Mouse (Mus musculus): Measurements from ENCODE around the gene Olfr1160. TPM values are rescaled to one million over a fixed set of nuclear protein-coding genes. Genes with fewer than 3 reads are reported as not detected.
"Not testable (repeated sequence)": the region's sequence is repeated elsewhere in the genome, so short reads cannot be mapped to it uniquely, and the experiment has no call there.

The Olfr1160 gene
- polyA plus RNA-seq (2015; fragmentation: Nextera tagmentation; extraction: Ambion mirVana), result not detected in 2 replicates

DNA sequence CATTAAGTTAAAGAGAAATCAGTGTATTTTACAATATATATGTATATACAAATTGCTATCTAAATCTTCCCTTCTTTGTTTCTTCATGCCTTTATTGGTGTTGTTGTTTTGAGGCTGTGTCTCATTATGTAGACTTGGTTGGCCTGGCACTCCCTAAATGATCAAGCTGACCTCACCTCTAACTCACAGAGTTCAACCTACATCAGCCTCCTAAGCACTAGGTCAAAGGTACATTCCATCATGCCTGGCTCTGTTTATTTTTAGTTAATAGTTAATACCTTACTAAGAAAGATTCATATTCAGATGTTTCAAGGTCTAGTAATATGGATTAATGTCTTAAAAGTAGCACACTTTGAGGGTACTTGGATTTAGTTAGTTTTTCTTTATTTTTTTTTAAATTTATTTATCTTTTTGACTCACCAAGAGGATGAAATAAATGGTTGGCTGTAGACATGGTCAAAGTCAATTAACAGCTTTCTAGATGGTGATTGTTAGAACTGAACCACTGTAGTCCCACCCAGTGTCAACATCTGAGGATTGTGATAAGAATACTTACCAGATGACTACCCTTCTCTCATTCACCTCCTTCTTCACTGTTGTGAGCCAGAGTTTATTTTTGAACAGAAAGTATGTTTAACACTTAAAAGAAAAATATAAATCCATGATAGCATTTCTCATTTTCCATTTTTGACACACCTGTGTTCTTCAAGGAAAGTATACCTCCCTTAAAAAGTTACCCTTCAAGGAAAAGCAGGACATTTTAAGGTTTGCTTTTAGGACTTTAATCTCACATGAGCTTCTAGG is at the start of gene Olfr1160:
Gene Olfr1160 (minus strand): TSS at position 754 of the 804 bp plus-strand sequence.
- Histone ChIP-seq H3K4me2 (replicated peaks; ENCODE audit: low read depth, low read length) (no peak within 1 kb of the TSS), H3K27me3 (replicated peaks; ENCODE audit: insufficient read depth, low read length) (no peaks in the 10 kb centered on the region), H3K36me3 (ENCODE audit: insufficient read depth, low read length) (no peaks in the 10 kb centered on the region), H3K4me1 (ENCODE audit: insufficient read depth, low read depth, low read length) (no peaks in the 10 kb centered on the region), H3K9me3 (ENCODE audit: low read length) (no peaks in the 10 kb centered on the region), H3K27ac (ENCODE audit: low read length) (no peak within 1 kb of the TSS), H3K4me3 (ENCODE audit: low read depth, low read length) (no peak within 1 kb of the TSS), H3K9ac (replicated peaks; ENCODE audit: low read depth) (no peak within 1 kb of the TSS)
- TF ChIP-seq CTCF (IDR thresholded peaks at IDR 0.05) (no peak), EP300 (IDR thresholded peaks at IDR 0.05) (no peak)
- ATAC-seq (no peak), DNase-seq (ENCODE audit: low spot score) (no peak)

DNA sequence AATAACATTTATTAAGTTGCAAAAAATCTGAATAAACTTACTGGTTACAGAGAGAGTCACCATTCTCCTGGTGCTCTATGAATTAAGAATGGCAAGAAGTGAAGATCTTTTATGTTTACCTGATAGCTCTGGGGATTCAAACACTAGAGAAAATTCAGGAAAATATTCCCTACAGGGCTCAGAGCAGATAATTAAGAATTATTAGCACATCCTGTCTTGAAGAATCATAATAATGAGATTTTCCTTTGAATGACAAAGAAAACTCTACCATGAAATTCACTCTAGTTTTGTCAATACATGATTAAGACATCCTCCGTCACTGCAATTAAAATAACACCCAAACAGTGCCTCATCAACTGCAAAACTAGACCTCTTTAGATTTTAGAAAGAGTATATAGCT is 43.0 kb upstream of the Olfr1160 start, which contains the start of gene Olfr1162:
Gene Olfr1162 (minus strand): TSS at position 101 of the 400 bp plus-strand sequence.
- DNase-seq (ENCODE audit: low spot score), result no peak
- no peak within 1 kb of the TSS for H3K27ac ChIP-seq (ENCODE audit: low read length)
- no peak for ATAC-seq
- no peak within 1 kb of the TSS for H3K4me2 ChIP-seq (replicated peaks; ENCODE audit: low read depth, low read length)
- no peak within 1 kb of the TSS for H3K4me3 ChIP-seq (ENCODE audit: low read depth, low read length)
- H3K4me1 ChIP-seq (ENCODE audit: insufficient read depth, low read depth, low read length), result no peaks in the 10 kb centered on the region
- no peaks in the 10 kb centered on the region for H3K36me3 ChIP-seq (ENCODE audit: insufficient read depth, low read length)
- no peaks in the 10 kb centered on the region for H3K9me3 ChIP-seq (ENCODE audit: low read length)
- WGBS, result 72% methylated on average over 1 of the region's 1 CpGs
- H3K27me3 ChIP-seq (replicated peaks; ENCODE audit: insufficient read depth, low read length), result no peaks in the 10 kb centered on the region
- TF ChIP-seq EP300 (IDR thresholded peaks at IDR 0.05), result no peak
- TF ChIP-seq CTCF (IDR thresholded peaks at IDR 0.05), result no peak
- H3K9ac ChIP-seq (replicated peaks; ENCODE audit: low read depth), result no peak within 1 kb of the TSS

DNA sequence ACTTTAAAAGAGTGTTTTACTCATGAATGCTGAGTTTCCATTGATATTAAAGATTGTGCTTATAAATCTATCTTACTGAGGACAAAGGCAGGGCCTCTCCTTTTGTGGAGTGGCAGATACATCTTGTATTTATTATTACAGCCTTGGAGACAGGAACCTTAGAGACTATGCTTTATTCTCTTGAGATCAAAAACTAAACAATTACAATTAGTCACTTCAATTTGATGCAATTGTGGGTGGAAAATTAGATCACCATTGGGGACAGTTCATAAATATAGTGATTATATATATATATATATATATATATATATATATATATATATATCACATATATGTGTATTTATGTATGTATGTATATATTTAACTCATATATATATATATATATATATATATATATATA is 29.5 kb upstream of the Olfr1160 start, which contains the start of gene Olfr73:
Gene Olfr73 (minus strand): TSS at position 101 of the 400 bp plus-strand sequence.
- Histone ChIP-seq H3K27ac (ENCODE audit: low read length) (no peak within 1 kb of the TSS), H3K4me3 (ENCODE audit: low read depth, low read length) (no peak within 1 kb of the TSS), H3K9me3 (ENCODE audit: low read length) (no peaks in the 10 kb centered on the region), H3K9ac (replicated peaks; ENCODE audit: low read depth) (no peak within 1 kb of the TSS), H3K4me2 (replicated peaks; ENCODE audit: low read depth, low read length) (no peak within 1 kb of the TSS), H3K36me3 (ENCODE audit: insufficient read depth, low read length) (no peaks in the 10 kb centered on the region), H3K27me3 (replicated peaks; ENCODE audit: insufficient read depth, low read length) (no peaks in the 10 kb centered on the region), H3K4me1 (ENCODE audit: insufficient read depth, low read depth, low read length) (no peaks in the 10 kb centered on the region)
- DNase-seq (ENCODE audit: low spot score) (no peak), ATAC-seq (no peak)
- no peak for TF ChIP-seq CTCF (IDR thresholded peaks at IDR 0.05)
- no peak for TF ChIP-seq EP300 (IDR thresholded peaks at IDR 0.05)

DNA sequence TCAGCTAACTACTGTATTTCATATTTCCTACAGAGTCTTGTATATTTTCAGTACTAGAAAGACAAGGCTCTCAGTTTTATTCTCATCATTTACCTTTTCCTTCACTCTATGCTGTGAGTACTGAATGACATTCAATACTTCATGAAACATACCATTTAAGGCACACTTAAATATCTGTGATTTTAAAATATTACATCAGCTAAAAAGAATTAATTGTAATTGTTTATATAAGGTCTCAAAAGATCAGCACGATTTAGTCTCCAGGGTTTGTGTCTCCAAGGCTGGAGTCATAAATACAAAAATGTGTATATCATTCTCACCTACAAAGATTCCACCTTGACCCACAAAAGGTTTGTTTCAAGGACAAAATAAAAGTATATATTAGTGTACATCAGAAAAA is 14.4 kb upstream of the Olfr1160 start, which contains the start of gene Olfr1161:
Gene Olfr1161 (plus strand): TSS at position 301 of the 400 bp plus-strand sequence.
- not testable (repeated sequence) for H3K27ac ChIP-seq (ENCODE audit: low read length); H3K4me2 ChIP-seq (replicated peaks; ENCODE audit: low read depth, low read length); H3K27me3 ChIP-seq (replicated peaks; ENCODE audit: insufficient read depth, low read length); H3K9me3 ChIP-seq (ENCODE audit: low read length); H3K4me3 ChIP-seq (ENCODE audit: low read depth, low read length); ATAC-seq; DNase-seq (ENCODE audit: low spot score); H3K4me1 ChIP-seq (ENCODE audit: insufficient read depth, low read depth, low read length); H3K36me3 ChIP-seq (ENCODE audit: insufficient read depth, low read length); H3K9ac ChIP-seq (replicated peaks; ENCODE audit: low read depth)
- 65% methylated on average over 1 of the region's 1 CpGs for WGBS

DNA sequence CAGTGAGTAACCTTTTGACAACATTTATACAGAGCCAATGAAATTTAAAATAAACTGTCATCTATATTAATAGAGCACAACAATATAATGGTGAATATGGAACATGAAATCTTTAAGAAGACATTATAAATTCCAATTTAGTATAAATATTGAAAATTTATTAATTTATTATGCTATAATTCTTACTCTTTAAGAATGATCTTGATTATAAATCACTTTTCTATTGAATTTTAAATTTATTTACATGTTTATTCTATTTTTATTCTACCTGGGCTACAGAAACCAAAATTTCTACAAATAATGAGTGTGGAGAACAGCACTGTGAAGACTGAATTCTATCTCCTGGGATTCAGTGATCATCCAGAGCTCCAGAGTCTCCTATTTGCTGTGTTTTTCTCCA is 18.3 kb downstream of the Olfr1160 start, which contains the start of gene Olfr1158:
Gene Olfr1158 (plus strand): TSS at position 301 of the 400 bp plus-strand sequence.
- no peak within 1 kb of the TSS for H3K4me2 ChIP-seq (replicated peaks; ENCODE audit: low read depth, low read length)
- no peak within 1 kb of the TSS for H3K4me3 ChIP-seq (ENCODE audit: low read depth, low read length)
- H3K36me3 ChIP-seq (ENCODE audit: insufficient read depth, low read length), result no peaks in the 10 kb centered on the region
- no peaks in the 10 kb centered on the region for H3K4me1 ChIP-seq (ENCODE audit: insufficient read depth, low read depth, low read length)
- no peaks in the 10 kb centered on the region for H3K9me3 ChIP-seq (ENCODE audit: low read length)
- DNase-seq (ENCODE audit: low spot score) (no peak), ATAC-seq (no peak)
- H3K9ac ChIP-seq (replicated peaks; ENCODE audit: low read depth), result no peak within 1 kb of the TSS
- no peak within 1 kb of the TSS for H3K27ac ChIP-seq (ENCODE audit: low read length)
- no peaks in the 10 kb centered on the region for H3K27me3 ChIP-seq (replicated peaks; ENCODE audit: insufficient read depth, low read length)
- TF ChIP-seq EP300 (IDR thresholded peaks at IDR 0.05) (no peak), CTCF (IDR thresholded peaks at IDR 0.05) (no peak)

DNA sequence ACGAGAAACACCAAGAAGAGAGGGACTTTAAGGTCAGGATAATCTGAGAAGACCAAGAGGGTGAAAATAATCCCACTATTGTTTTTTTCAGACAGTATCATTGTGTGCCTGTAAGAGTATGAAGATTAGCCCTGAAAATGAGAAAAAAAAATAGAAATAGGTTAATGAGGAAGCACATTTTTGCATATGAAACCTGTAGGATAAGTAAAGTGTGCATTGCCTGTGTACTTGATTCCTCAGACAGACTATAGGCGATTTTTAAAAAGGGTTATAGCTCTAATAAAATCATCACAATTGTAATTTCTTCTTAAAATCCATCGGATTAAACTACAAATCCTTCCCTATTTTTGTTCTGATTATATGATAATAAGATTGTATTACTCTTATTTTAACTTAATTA is 33.5 kb downstream of the Olfr1160 start, which contains the start of gene Olfr74:
Gene Olfr74 (minus strand): TSS at position 101 of the 400 bp plus-strand sequence.
- no peak for ATAC-seq

More for the DNA sequence above, 33.5 kb downstream of the Olfr1160 start, which contains the start of gene Olfr74:
- H3K27me3 ChIP-seq (replicated peaks; ENCODE audit: insufficient read depth, low read length), result no peaks in the 10 kb centered on the region
- no peak for TF ChIP-seq CTCF (IDR thresholded peaks at IDR 0.05)
- TF ChIP-seq EP300 (IDR thresholded peaks at IDR 0.05), result no peak
- no peaks in the 10 kb centered on the region for H3K4me1 ChIP-seq (ENCODE audit: insufficient read depth, low read depth, low read length)
- no peak for DNase-seq (ENCODE audit: low spot score)
- H3K4me2 ChIP-seq (replicated peaks; ENCODE audit: low read depth, low read length), result no peak within 1 kb of the TSS
- no peak within 1 kb of the TSS for H3K9ac ChIP-seq (replicated peaks; ENCODE audit: low read depth)
- no peak within 1 kb of the TSS for H3K27ac ChIP-seq (ENCODE audit: low read length)
- H3K4me3 ChIP-seq (ENCODE audit: low read depth, low read length), result no peak within 1 kb of the TSS
- no peaks in the 10 kb centered on the region for H3K9me3 ChIP-seq (ENCODE audit: low read length)
- H3K36me3 ChIP-seq (ENCODE audit: insufficient read depth, low read length), result no peaks in the 10 kb centered on the region
- whole genome bisulfite sequencing, result 68% methylated on average over 3 of the region's 3 CpGs
